ENCODE assay signal across 20 mouse cellular contexts in genomic region chr8:106074236-106074635, GRCm38 (mm10). TPM values are rescaled to one million over a fixed set of nuclear protein-coding genes. Genes with fewer than 3 reads are reported as not detected.
DNase-seq lines count a peak whose midpoint lies in the region; ATAC-seq and TF ChIP-seq lines count a peak whose summit lies in the region.
"Had no signal": no experiment of that assay in that cellular context is flagged by ENCODE, and none has a peak within 500 bp of the region (broad histone marks: within the 10 kb centered on the region; RNA-seq: fewer than 3 reads in every experiment).

No protein-coding gene starts in this region.

- H3K9me3 ChIP-seq in kidney, embryonic 16.5 days (ENCODE audit: low read length): no peaks in the 10 kb centered on the region
- H3K9me3 ChIP-seq: embryonic facial prominence, embryonic 13.5 days; heart, embryonic 12.5 days; intestine, embryonic 15.5 days had no signal

- H3K9ac ChIP-seq in kidney, embryonic 16.5 days (replicated peaks; ENCODE audit: low read length): no peak overlapping the region
- H3K9ac ChIP-seq: embryonic facial prominence, embryonic 13.5 days; heart, embryonic 12.5 days; hindbrain, embryonic 14.5 days; intestine, embryonic 15.5 days had no signal

- no peak overlapping the region for H3K4me3 ChIP-seq in layer of hippocampus, adult 2 months
- H3K4me3 ChIP-seq in kidney, embryonic 16.5 days (ENCODE audit: low read length): no peak overlapping the region
- H3K4me3 ChIP-seq: embryonic facial prominence, embryonic 13.5 days; heart, embryonic 12.5 days; hindbrain, embryonic 10.5 days; intestine, embryonic 15.5 days had no signal

- H3K4me1 ChIP-seq in kidney, embryonic 16.5 days (ENCODE audit: insufficient read depth, low read length): no peaks in the 10 kb centered on the region
- H3K4me1 ChIP-seq: embryonic facial prominence, embryonic 13.5 days; hindbrain, embryonic 10.5 days; intestine, embryonic 15.5 days had no signal

- H3K27me3 ChIP-seq in kidney, embryonic 16.5 days (ENCODE audit: insufficient read depth, low read length): no peaks in the 10 kb centered on the region
- H3K27me3 ChIP-seq: CH12.LX; embryonic facial prominence, embryonic 13.5 days; heart, embryonic 12.5 days; intestine, embryonic 15.5 days had no signal

- peak; percentile 67 to 84 for DNase-seq in adrenal gland, adult (ENCODE audit: inconsistent age in 2 of 2, low spot score in 1 of 2)
- DNase-seq in adrenal gland, adult 18-20 months (ENCODE audit: low spot score in 2 of 2): no peak
- DNase-seq in layer of hippocampus, adult 2 months (ENCODE audit: low spot score in 2 of 2): no peak
- DNase-seq in layer of hippocampus, adult 18-20 months (ENCODE audit: low spot score in 2 of 2): no peak
- DNase-seq in NIH3T3 (ENCODE audit: low read depth): peak; percentile 36
- peak; percentile 63 for DNase-seq in adrenal gland, postnatal 25 days
- DNase-seq in right cerebral cortex, adult 18-20 months: no peak
- DNase-seq: cerebellum, adult 11-12 months; cerebellum, adult 9-10 months; cerebellum, postnatal 36 days; gastrocnemius, postnatal 36 days; kidney, adult 18-20 months had no signal

- no peak overlapping the region for H3K4me2 ChIP-seq in kidney, embryonic 16.5 days (replicated peaks; ENCODE audit: low read depth, low read length)
- H3K4me2 ChIP-seq: embryonic facial prominence, embryonic 13.5 days; heart, embryonic 12.5 days; hindbrain, embryonic 14.5 days; intestine, embryonic 15.5 days had no signal

- H3K27ac ChIP-seq in layer of hippocampus, adult 2 months: peak overlapping the region; percentile 61
- no peak overlapping the region for H3K27ac ChIP-seq in kidney, embryonic 16.5 days (ENCODE audit: low read length)
- H3K27ac ChIP-seq: embryonic facial prominence, embryonic 13.5 days; hindbrain, embryonic 10.5 days; hindbrain, embryonic 14.5 days; intestine, embryonic 15.5 days had no signal

- TF ChIP-seq CTCF in layer of hippocampus, adult 2 months (conservative IDR thresholded peaks at IDR 0.05): no peak

- 0 out of 2 replicates have a peak, but pooled peaks cover 2% of the 10 kb centered on the region for H3K36me3 ChIP-seq in kidney, embryonic 16.5 days (ENCODE audit: insufficient read depth, low read length)

- no peak for ATAC-seq in kidney, embryonic 16.5 days (ENCODE audit: low FRiP score, low TSS enrichment)
- ATAC-seq: forebrain, embryonic 14.5 days; intestine, embryonic 15.5 days had no signal

RNA-seq across cellular contexts. Expression of gene Nfatc3, which starts 15.6 kb away (rescaled TPM):
- 10 to 100 TPM; 34.5 to 50.9 TPM for total RNA-seq in adrenal gland, adult 18-20 months (2021)
- 10 to 100 TPM; 12.4 to 12.7 TPM for total RNA-seq in layer of hippocampus, adult 2 months (2021)
- 10 to 100 TPM; 10.9 to 12.0 TPM for total RNA-seq in layer of hippocampus, adult 18-20 months (2021)
- total RNA-seq in adrenal gland, postnatal 25 days (2021): 54.9 TPM in 2 replicates
- polyA plus RNA-seq in kidney, embryonic 16.5 days (2015; fragmentation: Nextera tagmentation; extraction: Ambion mirVana): 5.7 and 6.7 TPM in 2 replicates

Comparison
In these comparisons a context has a peak if more than half of its experiments do, and no peak if none do; other contexts are left out.
1. DNase-seq: peak in adrenal gland, adult (2 of 2), NIH3T3 (single experiment) and adrenal gland, postnatal 25 days (single experiment); none in adrenal gland, adult 18-20 months (0 of 2), layer of hippocampus, adult 2 months (0 of 2), layer of hippocampus, adult 18-20 months (0 of 2) and right cerebral cortex, adult 18-20 months (single experiment).